Mouse (Mus musculus): ENCODE measurements at regions not wholly inside any gene's neighbourhood (a gene's known extent, or its start where the extent isn't known, plus 50 kb on each side); places are given as distances from the start of the nearest gene placed in this dataset.

DNA sequence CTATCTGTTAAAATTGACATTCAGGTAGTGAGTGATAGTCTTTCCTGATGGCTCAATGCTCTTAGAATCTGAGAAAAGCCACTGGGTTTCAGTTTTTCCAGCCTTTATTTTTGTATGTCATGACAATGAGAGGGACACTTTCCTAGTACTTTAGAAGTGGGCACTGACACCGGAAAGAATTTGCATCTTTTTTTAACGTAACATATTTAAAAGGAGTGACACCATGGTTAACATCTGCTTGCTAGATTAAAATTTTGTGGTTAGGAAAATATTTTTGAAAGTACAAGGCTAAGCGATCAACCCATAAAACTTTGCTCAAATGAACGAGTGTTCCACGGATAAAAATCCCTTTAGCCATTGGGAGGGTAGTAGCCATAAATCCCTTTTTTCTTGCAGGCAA lies 174.7 kb downstream of the 1700129C05Rik start:
- no peak for DNase-seq (ENCODE audit: low spot score in 2 of 2)

- DNase-seq (ENCODE audit: low spot score in 2 of 2) = no peak
Observed at GRCm38 (mm10) chr14:58967163-58967562, 175.5 kb downstream of the 1700129C05Rik start.

DNA sequence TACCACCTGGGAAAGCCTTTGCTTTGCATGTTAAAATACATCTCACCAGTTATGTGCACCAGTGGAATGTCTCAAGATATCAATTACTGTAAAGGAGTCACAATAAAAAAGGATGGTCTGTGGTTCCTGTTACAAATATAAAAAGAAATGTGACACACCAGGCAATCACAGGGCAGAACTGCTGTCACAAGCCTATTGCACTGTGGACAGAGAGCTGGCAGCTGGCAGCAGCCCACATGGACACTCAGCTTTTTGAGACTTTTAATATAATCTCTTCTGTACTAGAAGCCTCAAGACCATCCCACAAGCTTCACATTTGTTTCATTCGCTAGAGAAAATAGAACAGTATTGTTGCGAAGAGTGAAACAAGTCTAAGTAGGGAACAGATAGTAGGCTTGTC lies 197.7 kb downstream of the 1700129C05Rik start:
- no peak for DNase-seq (ENCODE audit: low spot score in 2 of 2)

DNA sequence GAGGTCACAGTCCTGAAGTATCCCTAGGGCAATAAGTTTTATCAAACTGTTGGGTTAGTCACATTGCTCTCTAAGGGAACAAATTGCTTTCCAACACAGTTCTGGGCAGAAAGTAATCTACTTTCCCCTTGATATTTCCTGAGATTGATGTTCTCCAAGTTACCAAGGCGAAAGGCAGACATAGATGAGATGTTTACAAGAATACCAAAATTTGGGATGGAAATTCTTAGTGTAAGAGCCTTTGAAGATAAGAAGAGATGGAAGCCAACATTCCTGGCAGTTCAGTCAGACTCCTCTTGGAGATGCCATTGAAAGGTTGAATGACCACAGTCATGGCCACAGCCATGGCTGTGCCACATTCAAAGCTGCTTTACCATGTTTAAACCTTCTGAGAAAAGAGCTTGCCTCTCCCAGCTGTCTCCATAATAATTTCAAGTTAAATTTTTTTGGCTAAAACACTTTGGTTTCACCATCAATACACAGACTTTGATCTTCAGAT lies 199.4 kb downstream of the 1700129C05Rik start:
- no peak for DNase-seq (ENCODE audit: low spot score in 2 of 2)

GRCm38 (mm10) chr14:58939086-58939485 lies 203.6 kb downstream of the 1700129C05Rik start:
- no peak for DNase-seq (ENCODE audit: low spot score in 2 of 2)

DNA sequence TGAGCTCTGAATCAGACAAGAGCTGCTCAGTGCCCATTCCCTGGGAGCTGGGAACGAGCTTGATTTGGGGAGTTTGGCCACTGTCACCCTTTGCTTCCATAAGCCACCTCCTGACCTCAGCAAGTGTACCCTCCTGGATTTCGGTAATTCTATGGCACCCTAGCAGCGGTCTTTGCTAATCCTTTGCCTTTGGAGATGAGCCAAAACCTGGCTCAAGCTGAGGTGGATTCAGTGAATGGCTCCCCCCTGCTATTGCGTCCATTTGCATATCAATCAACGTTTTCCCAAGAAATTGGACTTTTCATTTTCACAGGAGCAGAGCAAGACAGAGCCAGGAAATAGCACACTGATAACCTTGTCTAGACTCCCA lies 204.1 kb downstream of the 1700129C05Rik start:
- no peak for DNase-seq (ENCODE audit: low spot score in 2 of 2)

DNA sequence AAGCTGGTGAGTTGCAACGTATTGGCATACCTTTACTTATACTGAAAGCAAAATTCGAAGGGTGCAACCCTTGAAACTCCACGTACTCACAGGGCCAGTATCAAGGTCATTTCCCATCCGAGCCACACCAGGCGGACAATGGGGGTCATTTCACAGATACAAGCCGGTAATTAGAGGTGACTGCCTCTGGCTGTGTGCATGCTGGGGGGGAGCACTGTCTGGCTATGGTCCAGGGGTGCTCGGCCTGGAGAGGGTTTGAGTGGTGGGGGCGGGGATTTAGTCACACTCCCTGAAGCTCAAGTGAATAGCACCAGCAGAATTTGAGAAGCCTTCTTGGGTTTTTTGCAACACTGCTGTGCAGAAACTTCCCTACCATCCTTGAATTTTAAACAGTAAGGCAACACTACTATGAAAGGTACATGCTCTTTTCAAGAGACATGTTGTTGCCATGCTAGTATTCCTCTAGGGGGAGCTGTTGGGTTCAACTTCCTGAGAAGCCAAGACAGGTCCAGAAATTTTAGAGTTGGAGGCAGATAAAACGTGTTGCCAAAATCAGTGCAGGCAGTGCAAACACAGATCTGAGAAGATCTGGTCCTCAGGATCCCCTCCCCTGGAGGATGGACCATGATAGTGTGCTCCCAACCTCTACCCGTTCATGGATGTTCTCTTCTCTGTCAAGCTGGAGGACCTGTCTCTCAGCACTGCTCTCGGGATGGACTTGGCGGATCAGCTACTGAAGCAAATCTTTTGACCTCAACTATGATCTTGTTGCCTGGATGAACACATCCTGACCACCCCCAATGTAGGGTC lies 204.7 kb downstream of the 1700129C05Rik start:
- no peak for DNase-seq (ENCODE audit: low spot score in 2 of 2)

- DNase-seq (ENCODE audit: low spot score in 2 of 2) = no peak
Observed at GRCm38 (mm10) chr14:58937331-58937730, 205.4 kb downstream of the 1700129C05Rik start.

DNA sequence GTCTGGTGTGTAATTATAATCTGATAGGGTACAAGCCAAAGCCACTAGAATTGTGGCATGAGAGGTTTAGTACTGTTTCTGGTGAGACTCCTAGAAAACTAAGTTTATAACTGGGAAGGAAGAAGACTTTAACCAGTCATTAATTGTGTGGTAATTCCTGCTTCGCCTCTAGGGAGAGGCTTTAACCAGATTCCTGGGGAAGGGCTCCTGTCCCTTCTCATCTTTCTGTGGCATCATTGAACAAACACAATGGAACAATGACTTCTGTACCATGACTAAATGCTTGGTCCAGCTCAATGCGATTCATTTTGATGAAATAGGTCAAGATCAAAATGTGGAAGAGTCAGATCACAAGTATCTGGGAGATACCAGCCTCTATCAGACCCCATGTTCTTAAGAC lies 206.6 kb downstream of the 1700129C05Rik start:
- DNase-seq (ENCODE audit: low spot score in 2 of 2) = no peak

- no peak for DNase-seq (ENCODE audit: low spot score in 2 of 2)
Observed at GRCm38 (mm10) chr14:58917853-58918252, 224.8 kb downstream of the 1700129C05Rik start.

DNA sequence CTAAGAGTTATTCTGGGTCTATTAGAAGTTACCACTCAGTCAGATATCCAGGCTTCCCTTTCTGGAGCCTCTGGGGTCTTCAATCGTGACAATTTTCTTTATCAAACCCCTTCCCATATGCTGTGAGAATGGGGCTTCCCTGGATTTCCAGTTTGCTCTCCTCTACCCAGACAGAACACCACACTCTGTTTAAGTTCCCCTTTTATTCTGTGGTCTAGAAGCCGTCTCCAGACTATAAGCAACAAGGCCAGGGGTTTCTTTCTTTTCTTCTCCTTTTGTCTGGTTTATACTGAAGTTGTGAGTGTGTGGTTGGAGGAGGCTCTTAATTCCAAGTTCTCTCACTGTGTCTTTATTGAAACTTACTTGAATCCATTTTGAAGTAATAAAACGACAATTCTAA lies 225.5 kb downstream of the 1700129C05Rik start:
- DNase-seq (ENCODE audit: low spot score in 2 of 2) = no peak

DNA sequence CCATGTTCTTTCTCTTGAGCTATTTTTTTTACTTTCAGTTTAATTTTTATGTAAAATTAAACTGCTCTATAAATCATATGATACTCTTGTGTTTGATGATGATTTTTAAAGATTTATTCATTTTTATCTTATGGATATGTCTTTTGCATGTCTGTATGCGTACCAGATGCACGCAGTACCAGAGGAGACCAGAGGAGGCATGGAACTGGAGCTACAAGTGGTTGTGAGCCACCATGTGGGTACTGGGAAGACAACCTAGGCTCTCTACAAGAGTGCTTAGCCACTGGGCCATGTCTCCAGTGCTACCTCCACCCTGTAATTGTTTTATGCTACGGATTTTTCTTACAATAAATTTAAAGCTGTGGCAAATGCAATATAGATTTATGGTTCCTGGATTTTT lies 227.8 kb downstream of the 1700129C05Rik start:
- no peak for DNase-seq (ENCODE audit: low spot score in 2 of 2)

DNA sequence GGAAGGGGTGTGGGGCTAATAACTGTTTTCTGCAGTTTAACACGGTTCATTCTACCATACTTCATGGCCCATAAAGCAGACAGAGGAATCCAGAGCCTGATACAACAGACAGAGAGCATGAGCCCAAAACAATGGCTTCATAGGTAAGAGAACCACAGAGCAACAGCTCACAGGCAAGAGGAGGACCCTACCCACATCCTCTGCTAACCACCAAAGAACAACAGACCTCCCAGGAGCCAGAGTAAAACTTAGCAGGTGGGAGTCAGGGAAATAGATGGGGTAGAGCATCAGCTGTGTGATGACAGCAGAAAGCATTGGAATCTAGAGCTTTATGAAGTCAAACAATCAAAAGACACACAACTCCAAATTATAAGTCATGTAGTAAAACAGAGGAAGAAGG lies 231.8 kb downstream of the 1700129C05Rik start:
- no peak for DNase-seq (ENCODE audit: low spot score in 2 of 2)

- no peak for DNase-seq (ENCODE audit: low spot score in 2 of 2)
Observed at GRCm38 (mm10) chr14:58907932-58908331, 234.8 kb downstream of the 1700129C05Rik start.

DNA sequence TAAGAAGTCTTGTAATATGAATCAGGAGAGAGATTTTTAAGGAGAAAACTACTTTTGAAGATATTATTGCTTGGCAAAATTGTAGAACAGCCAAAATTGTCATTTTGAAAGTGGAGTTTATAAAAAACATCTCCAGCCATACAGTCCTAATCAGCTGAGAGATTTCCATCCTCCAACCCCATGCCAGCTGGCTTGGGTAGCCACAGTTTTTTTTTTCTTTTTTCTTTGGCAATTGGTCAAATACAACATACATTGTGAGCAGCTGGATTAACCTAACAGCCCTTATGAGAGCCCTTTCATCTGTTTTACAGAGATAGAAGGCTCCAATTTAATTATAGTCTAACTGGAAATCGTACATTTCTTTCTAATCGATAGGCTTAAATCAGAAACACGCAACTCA lies 235.3 kb downstream of the 1700129C05Rik start:
- DNase-seq (ENCODE audit: low spot score in 2 of 2) = no peak

DNA sequence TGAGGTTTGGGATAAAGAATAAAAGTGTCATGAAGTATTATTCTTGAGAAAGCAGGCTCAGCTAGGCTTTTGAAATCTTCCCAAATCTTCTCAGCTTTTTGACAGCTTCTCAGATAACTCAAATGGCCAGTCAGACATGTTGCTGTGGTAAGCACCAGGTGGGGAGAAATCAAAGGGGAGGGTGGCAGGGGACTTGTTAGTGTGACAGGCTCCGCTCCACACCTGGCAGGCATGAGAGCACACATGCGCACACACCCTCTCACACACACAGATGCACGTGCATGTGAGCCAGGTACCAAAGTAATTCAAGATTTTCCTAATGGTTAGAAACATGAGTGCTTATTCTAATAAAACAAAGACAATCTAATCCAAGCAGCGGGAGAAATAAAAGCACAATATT lies 236.1 kb downstream of the 1700129C05Rik start:
- no peak for DNase-seq (ENCODE audit: low spot score in 2 of 2)

DNA sequence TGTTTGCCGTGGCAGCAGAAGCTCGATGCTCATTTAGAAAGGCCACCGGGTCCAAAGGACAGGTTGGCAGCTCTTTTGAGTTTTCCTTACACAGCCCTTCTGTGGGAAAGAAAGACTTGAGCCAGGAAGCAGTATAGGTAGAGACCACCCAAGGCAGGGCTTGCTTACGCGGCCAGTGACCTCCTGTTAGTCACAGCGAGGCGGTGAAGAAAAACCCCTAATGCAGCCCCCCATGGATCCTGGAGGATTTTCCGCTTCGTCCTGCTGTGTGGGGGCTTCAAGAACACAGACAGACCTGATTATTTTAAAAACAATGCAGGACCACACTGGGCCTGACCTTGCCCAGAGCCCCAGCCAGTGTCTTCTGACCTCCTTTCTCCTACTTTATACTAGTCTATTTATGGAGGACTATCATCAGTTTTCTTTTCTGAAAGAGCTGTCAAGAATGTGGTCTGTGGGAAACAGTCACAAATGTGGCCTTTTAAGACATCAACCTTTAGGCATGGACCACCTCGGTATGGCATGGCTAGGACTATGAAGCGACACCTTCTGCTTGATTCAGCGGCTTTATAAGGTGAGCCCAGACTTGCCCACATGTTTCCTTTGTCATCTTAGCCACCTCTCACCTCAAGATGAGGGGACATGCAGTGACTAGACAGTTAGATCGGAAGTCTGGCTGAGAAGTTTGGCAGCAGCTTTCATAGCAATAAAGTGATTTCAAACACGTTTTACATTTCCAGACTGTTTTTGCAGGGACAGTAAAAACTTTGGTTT lies 274.3 kb downstream of the 1700129C05Rik start:
- DNase-seq (ENCODE audit: low spot score in 2 of 2) = no peak

DNA sequence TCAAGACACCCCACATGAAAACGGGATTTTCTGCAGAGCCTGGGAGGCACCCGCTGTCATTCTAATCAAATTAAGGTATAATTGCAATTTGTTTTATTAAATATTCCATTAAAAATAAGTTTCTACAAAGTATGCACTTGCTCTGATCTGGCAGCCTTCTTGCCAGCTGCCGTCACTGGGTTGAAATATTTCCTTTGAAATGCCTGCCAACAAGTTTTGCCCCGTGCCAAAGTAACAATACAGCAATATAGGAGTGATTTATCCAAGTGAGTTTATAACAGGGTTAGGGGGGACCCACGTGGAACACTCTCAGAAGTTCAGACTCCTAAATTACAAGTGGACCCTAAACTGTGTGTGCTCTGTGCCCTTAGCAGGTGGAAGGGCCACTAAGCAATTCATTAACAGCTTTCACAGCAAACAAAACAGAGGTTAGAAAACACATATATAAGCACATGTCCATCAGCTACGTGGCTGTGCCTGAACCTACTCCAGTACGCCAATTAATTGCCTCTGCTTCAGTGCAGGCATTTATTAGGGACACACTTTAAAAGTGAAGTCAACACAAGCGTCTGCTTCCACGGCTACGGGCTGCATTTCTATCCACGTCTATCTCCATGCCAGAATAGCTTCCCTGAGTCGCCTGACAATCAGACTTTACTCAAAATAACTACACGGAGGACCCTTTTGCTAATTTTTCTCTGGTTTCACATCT lies 275.1 kb downstream of the 1700129C05Rik start:
- no peak for DNase-seq (ENCODE audit: low spot score in 2 of 2)

DNA sequence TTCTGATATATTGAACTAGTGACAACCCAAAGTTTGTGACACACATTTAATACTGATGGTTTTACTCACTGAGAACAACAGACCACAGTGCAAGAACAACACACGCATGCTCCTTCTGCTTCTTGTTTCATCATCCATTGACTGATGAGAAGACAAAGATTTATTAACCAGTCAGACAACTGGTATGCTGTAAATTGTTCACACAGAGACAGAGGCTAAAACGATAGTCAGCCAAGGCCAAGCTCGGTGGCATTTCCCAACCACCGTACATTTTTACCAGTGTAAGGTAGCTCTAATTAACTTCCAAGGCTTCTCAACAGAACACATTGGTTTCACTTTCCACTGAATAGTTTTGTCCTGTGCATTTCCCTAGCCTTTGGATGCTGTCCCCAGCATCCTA lies 287.8 kb downstream of the 1700129C05Rik start:
- DNase-seq (ENCODE audit: low spot score in 2 of 2) = no peak

- DNase-seq (ENCODE audit: low spot score in 2 of 2) = no peak
Observed at GRCm38 (mm10) chr14:58844565-58844964, 298.1 kb downstream of the 1700129C05Rik start.

DNA sequence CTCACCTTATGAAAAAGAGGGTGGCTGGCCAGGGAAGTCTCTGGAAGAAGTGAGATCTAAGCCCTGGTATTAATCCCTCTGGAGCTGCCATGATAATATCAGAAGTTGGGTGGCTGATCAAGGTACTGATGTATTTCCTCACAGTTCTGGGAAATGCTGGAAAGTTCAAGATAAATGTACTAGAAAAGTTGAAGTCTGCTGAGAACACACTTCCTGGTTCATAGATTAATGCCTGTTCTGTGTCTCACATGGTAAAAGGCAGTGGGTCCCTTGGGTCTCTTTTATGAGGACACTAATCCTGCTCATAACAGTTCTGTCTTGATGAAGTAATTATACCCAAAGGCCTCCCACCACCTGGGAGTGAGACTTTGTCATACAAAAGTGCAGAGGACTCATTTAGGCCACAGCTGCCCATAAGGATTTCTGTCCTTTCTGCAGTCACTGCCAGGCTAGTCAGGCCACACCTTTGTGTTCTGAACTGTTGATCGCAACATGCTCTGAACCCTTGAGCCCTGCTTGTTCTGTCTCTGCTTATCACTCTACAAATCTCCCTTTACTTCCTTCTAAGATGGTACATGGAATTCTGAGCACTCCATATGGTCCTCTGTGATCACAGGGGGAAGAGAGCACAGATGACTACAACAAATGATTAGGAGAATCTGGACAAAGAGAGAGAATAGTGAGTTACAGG lies 300.4 kb downstream of the 1700129C05Rik start:
- no peak for DNase-seq (ENCODE audit: low spot score in 2 of 2)

Data from layer of hippocampus, adult 8-10 months (tissue).